Comparison of ENCODE assay signal across 7 mouse cellular contexts in the genomic region with DNA sequence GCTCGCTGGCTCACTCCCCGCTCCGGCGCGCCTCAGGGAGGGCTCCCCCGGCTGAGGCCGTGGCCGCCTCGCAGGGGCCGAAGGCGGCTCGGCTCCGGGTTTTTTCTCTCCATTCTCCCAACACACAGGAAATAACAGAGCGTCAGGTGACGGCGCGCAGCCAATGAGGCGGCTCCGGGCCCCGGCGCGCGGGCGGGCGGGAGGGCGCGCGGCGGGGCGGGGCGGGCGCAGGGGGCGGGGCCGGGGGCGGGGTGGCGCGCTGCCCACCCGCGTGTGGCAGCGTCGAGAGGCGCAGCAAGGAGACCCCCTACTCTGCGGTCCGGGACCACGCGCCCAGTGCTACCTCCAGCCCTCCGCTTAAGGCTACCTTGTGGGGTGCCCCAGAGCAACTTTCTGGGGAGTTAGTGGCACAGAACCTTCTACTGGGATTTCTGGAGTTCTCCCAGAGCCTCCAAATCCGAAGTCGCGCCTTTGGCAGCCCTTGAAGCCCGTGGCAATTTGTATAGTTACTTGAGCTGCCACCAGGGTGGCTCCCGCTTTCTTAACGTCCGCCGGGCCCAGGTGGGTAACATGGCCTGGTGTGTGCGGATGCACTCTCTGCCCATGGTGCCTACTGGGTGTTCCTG.
A peak's percentile ranks its signal among the peaks of the same experiment; 100 is the strongest.
DNase-seq lines count a peak whose midpoint lies in the region; ATAC-seq lines count a peak whose summit lies in the region.

No protein-coding gene starts in this region.

- no peaks in the 10 kb centered on the region for H3K9me3 ChIP-seq in hindbrain, embryonic 13.5 days

- peak overlapping the region; percentile 96 for H3K9ac ChIP-seq in hindbrain, embryonic 13.5 days

- H3K36me3 ChIP-seq in hindbrain, embryonic 13.5 days = no peaks in the 10 kb centered on the region

- H3K27ac ChIP-seq in hindbrain, embryonic 13.5 days = peak overlapping the region; percentile 94

- peak overlapping the region; percentile 100 for H3K4me3 ChIP-seq in hindbrain, embryonic 13.5 days

- WGBS in hindbrain, embryonic 13.5 days = 1% methylated on average over 42 of the region's 56 CpGs

- ATAC-seq in hindbrain, embryonic 13.5 days (ENCODE audit: low FRiP score) = peak; percentile 91
- peak; percentile 79 for ATAC-seq in megakaryocyte-erythroid progenitor cell, adult 5-6 weeks (replicated peaks; ENCODE audit: low FRiP score, low TSS enrichment, poor library complexity, severe bottlenecking)

- DNase-seq in ZHBTc4 (ENCODE audit: low read depth, low spot score) = peak; percentile 93
- DNase-seq in cerebellum, adult 9-11 months = peak; percentile 82
- DNase-seq in frontal cortex, postnatal 25 days (ENCODE audit: low spot score in 2 of 2) = peak; percentile 59
- DNase-seq in left cerebral cortex, postnatal 25 days (ENCODE audit: low spot score in 2 of 2) = peak; percentile 80 to 81
- DNase-seq in right cerebral cortex, postnatal 14 days = peak; percentile 80

- peaks cover 72% of the 10 kb centered on the region for H3K4me1 ChIP-seq in hindbrain, embryonic 13.5 days (replicated peaks)

- H3K27me3 ChIP-seq in hindbrain, embryonic 13.5 days = peaks cover 23% of the 10 kb centered on the region

- peak overlapping the region; percentile 93 for H3K4me2 ChIP-seq in hindbrain, embryonic 13.5 days

- intact Hi-C loops in left cerebral cortex, postnatal 25 days (cut with DNase I) = loop anchor here (5.0 kb wide), 1 partner anchor 138 kb away; no protein-coding TSS in a partner anchor

Comparison
In these comparisons a context has a peak if more than half of its experiments do, and no peak if none do; other contexts are left out.
1. Peak in every context shown above with its lines: DNase-seq, ATAC-seq, H3K4me3 ChIP-seq and H3K27ac ChIP-seq.